Mouse (Mus musculus): ENCODE results near the gene Adamtsl5. TPM values are rescaled to one million over a fixed set of nuclear protein-coding genes. Genes with fewer than 3 reads are reported as not detected.

Adamtsl5 gene
- polyA plus RNA-seq, 1 experiment from 2014 or later: 0.26 TPM

GRCm38 (mm10) chr10:80387522-80387959 is 39.3 kb upstream of the Adamtsl5 start, which contains the start of gene Mex3d:
Gene Mex3d (minus strand): TSS chr10:80387659.
- WGBS: under 1% methylated on average over 22 of the region's 61 CpGs
- Histone ChIP-seq H3K4me2 (ENCODE audit: low read length) (peak within 1 kb of the TSS; percentile 98), H3K36me3 (ENCODE audit: control insufficient read depth, insufficient read depth, low read length) (peaks cover 56% of the 10 kb centered on the region), H3K27me3 (ENCODE audit: control insufficient read depth, insufficient read depth, low read length) (no peaks in the 10 kb centered on the region), H3K27ac (replicated peaks; ENCODE audit: low read depth, low read length) (peak within 1 kb of the TSS; percentile 99), H3K9ac (replicated peaks; ENCODE audit: low read length) (peak within 1 kb of the TSS; percentile 99), H3K9me3 (ENCODE audit: control insufficient read depth, low read length) (no peaks in the 10 kb centered on the region), H3K4me3 (replicated peaks; ENCODE audit: low read depth, low read length) (peak within 1 kb of the TSS; percentile 82), H3K4me1 (ENCODE audit: control insufficient read depth, insufficient read depth, low read length) (peaks cover 30% of the 10 kb centered on the region)
- DNase-seq: peak; percentile 97
- peak; percentile 59 for ATAC-seq (ENCODE audit: low FRiP score, low TSS enrichment)

GRCm38 (mm10) chr10:80386735-80387471 is 38.7 kb upstream of the Adamtsl5 start:
- peak overlapping the region; percentile 98 for H3K4me2 ChIP-seq (ENCODE audit: low read length)
- peaks cover 31% of the 10 kb centered on the region for H3K4me1 ChIP-seq (ENCODE audit: control insufficient read depth, insufficient read depth, low read length)
- H3K4me3 ChIP-seq (replicated peaks; ENCODE audit: low read depth, low read length): peak overlapping the region; percentile 82
- peak; percentile 2; the same call in 1 of the 2 replicates for ATAC-seq (ENCODE audit: low FRiP score, low TSS enrichment)
- H3K9ac ChIP-seq (replicated peaks; ENCODE audit: low read length): peak overlapping the region; percentile 99
- no peaks in the 10 kb centered on the region for H3K9me3 ChIP-seq (ENCODE audit: control insufficient read depth, low read length)
- peaks cover 56% of the 10 kb centered on the region for H3K36me3 ChIP-seq (ENCODE audit: control insufficient read depth, insufficient read depth, low read length)
- no peaks in the 10 kb centered on the region for H3K27me3 ChIP-seq (ENCODE audit: control insufficient read depth, insufficient read depth, low read length)
- peak; percentile 62 for DNase-seq
- H3K27ac ChIP-seq (replicated peaks; ENCODE audit: low read depth, low read length): peak overlapping the region; percentile 99
- under 1% methylated on average over 88 of the region's 94 CpGs for WGBS

GRCm38 (mm10) chr10:80385811-80386734 is 37.9 kb upstream of the Adamtsl5 start:
- H3K4me1 ChIP-seq (ENCODE audit: control insufficient read depth, insufficient read depth, low read length): peaks cover 31% of the 10 kb centered on the region

GRCm38 (mm10) chr10:80385310-80385709 is 37.1 kb upstream of the Adamtsl5 start:
- DNase-seq (peak; percentile 61), ATAC-seq (ENCODE audit: low FRiP score, low TSS enrichment) (peak; percentile 9; the same call in 1 of the 2 replicates)

More at GRCm38 (mm10) chr10:80385811-80386734, 37.9 kb upstream of the Adamtsl5 start:
- Histone ChIP-seq H3K4me2 (ENCODE audit: low read length) (peak overlapping the region; percentile 98), H3K27ac (replicated peaks; ENCODE audit: low read depth, low read length) (peak overlapping the region; percentile 99), H3K36me3 (ENCODE audit: control insufficient read depth, insufficient read depth, low read length) (peaks cover 56% of the 10 kb centered on the region), H3K9ac (replicated peaks; ENCODE audit: low read length) (peak overlapping the region; percentile 99), H3K4me3 (replicated peaks; ENCODE audit: low read depth, low read length) (peak overlapping the region; percentile 82), H3K27me3 (ENCODE audit: control insufficient read depth, insufficient read depth, low read length) (no peaks in the 10 kb centered on the region), H3K9me3 (ENCODE audit: control insufficient read depth, low read length) (no peaks in the 10 kb centered on the region)
- WGBS: 1% methylated on average over 34 of the region's 34 CpGs
- ATAC-seq (ENCODE audit: low FRiP score, low TSS enrichment) (peak; percentile 59), DNase-seq (peak; percentile 88)

GRCm38 (mm10) chr10:80384709-80385108 is 36.5 kb upstream of the Adamtsl5 start:
- DNase-seq: no peak
- Histone ChIP-seq H3K4me2 (ENCODE audit: low read length) (peak overlapping the region; percentile 98), H3K9ac (replicated peaks; ENCODE audit: low read length) (peak overlapping the region; percentile 99), H3K9me3 (ENCODE audit: control insufficient read depth, low read length) (no peaks in the 10 kb centered on the region), H3K27ac (replicated peaks; ENCODE audit: low read depth, low read length) (peak overlapping the region; percentile 99), H3K4me3 (replicated peaks; ENCODE audit: low read depth, low read length) (peak overlapping the region; percentile 82), H3K4me1 (ENCODE audit: control insufficient read depth, insufficient read depth, low read length) (peaks cover 31% of the 10 kb centered on the region), H3K27me3 (ENCODE audit: control insufficient read depth, insufficient read depth, low read length) (no peaks in the 10 kb centered on the region), H3K36me3 (ENCODE audit: control insufficient read depth, insufficient read depth, low read length) (peaks cover 55% of the 10 kb centered on the region)
- 54% methylated on average over 7 of the region's 7 CpGs for WGBS
- no peak for ATAC-seq (ENCODE audit: low FRiP score, low TSS enrichment)

More at GRCm38 (mm10) chr10:80385310-80385709, 37.1 kb upstream of the Adamtsl5 start:
- H3K9me3 ChIP-seq (ENCODE audit: control insufficient read depth, low read length): no peaks in the 10 kb centered on the region
- peaks cover 31% of the 10 kb centered on the region for H3K4me1 ChIP-seq (ENCODE audit: control insufficient read depth, insufficient read depth, low read length)
- peak overlapping the region; percentile 82 for H3K4me3 ChIP-seq (replicated peaks; ENCODE audit: low read depth, low read length)
- H3K36me3 ChIP-seq (ENCODE audit: control insufficient read depth, insufficient read depth, low read length): peaks cover 54% of the 10 kb centered on the region
- H3K4me2 ChIP-seq (ENCODE audit: low read length): peak overlapping the region; percentile 98
- WGBS: 5% methylated on average over 7 of the region's 7 CpGs
- peak overlapping the region; percentile 99 for H3K9ac ChIP-seq (replicated peaks; ENCODE audit: low read length)
- H3K27me3 ChIP-seq (ENCODE audit: control insufficient read depth, insufficient read depth, low read length): no peaks in the 10 kb centered on the region
- peak overlapping the region; percentile 99 for H3K27ac ChIP-seq (replicated peaks; ENCODE audit: low read depth, low read length)

GRCm38 (mm10) chr10:80384115-80384639 is 36.0 kb upstream of the Adamtsl5 start:
- H3K36me3 ChIP-seq (ENCODE audit: control insufficient read depth, insufficient read depth, low read length): peaks cover 59% of the 10 kb centered on the region
- peak overlapping the region; percentile 82 for H3K4me3 ChIP-seq (replicated peaks; ENCODE audit: low read depth, low read length)
- H3K9me3 ChIP-seq (ENCODE audit: control insufficient read depth, low read length): no peaks in the 10 kb centered on the region
- DNase-seq (no peak), ATAC-seq (ENCODE audit: low FRiP score, low TSS enrichment) (no peak)
- peak overlapping the region; percentile 99; the same call in 1 of the 2 replicates for H3K27ac ChIP-seq (replicated peaks; ENCODE audit: low read depth, low read length)
- whole genome bisulfite sequencing: 86% methylated on average over 4 of the region's 4 CpGs
- H3K9ac ChIP-seq (replicated peaks; ENCODE audit: low read length): peak overlapping the region; percentile 99
- no peaks in the 10 kb centered on the region for H3K27me3 ChIP-seq (ENCODE audit: control insufficient read depth, insufficient read depth, low read length)
- peak overlapping the region; percentile 98 for H3K4me2 ChIP-seq (ENCODE audit: low read length)
- peaks cover 31% of the 10 kb centered on the region for H3K4me1 ChIP-seq (ENCODE audit: control insufficient read depth, insufficient read depth, low read length)

GRCm38 (mm10) chr10:80383431-80383830 is 35.2 kb upstream of the Adamtsl5 start:
- no peak for ATAC-seq (ENCODE audit: low FRiP score, low TSS enrichment)
- Histone ChIP-seq H3K9ac (replicated peaks; ENCODE audit: low read length) (peak overlapping the region; percentile 99), H3K36me3 (ENCODE audit: control insufficient read depth, insufficient read depth, low read length) (peaks cover 61% of the 10 kb centered on the region), H3K27ac (replicated peaks; ENCODE audit: low read depth, low read length) (no peak overlapping the region), H3K9me3 (ENCODE audit: control insufficient read depth, low read length) (no peaks in the 10 kb centered on the region), H3K27me3 (ENCODE audit: control insufficient read depth, insufficient read depth, low read length) (no peaks in the 10 kb centered on the region), H3K4me2 (ENCODE audit: low read length) (peak overlapping the region; percentile 98), H3K4me3 (replicated peaks; ENCODE audit: low read depth, low read length) (peak overlapping the region; percentile 82), H3K4me1 (ENCODE audit: control insufficient read depth, insufficient read depth, low read length) (peaks cover 31% of the 10 kb centered on the region)
- WGBS: 45% methylated on average over 4 of the region's 4 CpGs
- DNase-seq: no peak

GRCm38 (mm10) chr10:80382641-80383365 is 34.6 kb upstream of the Adamtsl5 start:
- no peak overlapping the region for H3K9ac ChIP-seq (replicated peaks; ENCODE audit: low read length)
- H3K36me3 ChIP-seq (ENCODE audit: control insufficient read depth, insufficient read depth, low read length): peaks cover 61% of the 10 kb centered on the region
- H3K4me2 ChIP-seq (ENCODE audit: low read length): peak overlapping the region; percentile 98
- H3K9me3 ChIP-seq (ENCODE audit: control insufficient read depth, low read length): no peaks in the 10 kb centered on the region
- H3K27me3 ChIP-seq (ENCODE audit: control insufficient read depth, insufficient read depth, low read length): no peaks in the 10 kb centered on the region
- no peak for DNase-seq
- H3K4me1 ChIP-seq (ENCODE audit: control insufficient read depth, insufficient read depth, low read length): peaks cover 26% of the 10 kb centered on the region
- H3K27ac ChIP-seq (replicated peaks; ENCODE audit: low read depth, low read length): no peak overlapping the region
- no peak for ATAC-seq (ENCODE audit: low FRiP score, low TSS enrichment)
- peak overlapping the region; percentile 82 for H3K4me3 ChIP-seq (replicated peaks; ENCODE audit: low read depth, low read length)
- WGBS: 83% methylated on average over 7 of the region's 7 CpGs
